Mouse (Mus musculus): ENCODE measurements around the gene Tceanc2. TPM values are rescaled to one million over a fixed set of nuclear protein-coding genes. Genes with fewer than 3 reads are reported as not detected.

Tceanc2 gene
- polyA plus RNA-seq, 1 experiment from 2014 or later, result 19.4 TPM

DNA sequence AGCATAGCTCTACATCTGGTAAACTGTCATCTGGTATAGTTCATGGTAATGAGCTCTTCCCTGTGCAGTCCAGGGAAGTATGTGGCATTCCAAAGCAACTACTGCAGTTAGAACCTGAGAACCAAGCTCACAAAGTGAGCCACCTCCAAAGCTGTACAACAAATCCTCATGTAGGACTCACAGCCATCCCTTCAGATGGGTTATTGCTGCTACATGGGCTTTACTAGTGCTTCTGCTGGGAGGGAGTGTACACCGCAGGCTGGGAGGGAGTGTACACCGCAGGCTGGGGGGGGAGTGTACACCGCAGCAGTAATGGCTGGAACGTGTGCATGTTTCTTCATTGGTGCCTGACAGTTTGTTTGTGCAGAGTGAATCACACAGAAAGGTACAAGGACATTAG lies 4.3 kb upstream of the Tceanc2 start:
- H3K27ac ChIP-seq (ENCODE audit: low read length), result no peak overlapping the region
- no peak overlapping the region for H3K4me2 ChIP-seq (ENCODE audit: low read depth, low read length)
- no peaks in the 10 kb centered on the region for H3K36me3 ChIP-seq (ENCODE audit: control insufficient read depth, insufficient read depth, low read length)
- H3K4me1 ChIP-seq (ENCODE audit: control insufficient read depth, insufficient read depth, low read length), result peaks cover 28% of the 10 kb centered on the region
- no peak for ATAC-seq
- WGBS, result 72% methylated on average over 4 of the region's 4 CpGs
- H3K9me3 ChIP-seq (ENCODE audit: control insufficient read depth, low read length), result no peaks in the 10 kb centered on the region
- H3K9ac ChIP-seq (ENCODE audit: low read depth, low read length), result no peak overlapping the region
- H3K27me3 ChIP-seq (replicated peaks; ENCODE audit: control insufficient read depth, insufficient read depth, low read length), result no peaks in the 10 kb centered on the region
- no peak overlapping the region for H3K4me3 ChIP-seq (ENCODE audit: low read length)

DNA sequence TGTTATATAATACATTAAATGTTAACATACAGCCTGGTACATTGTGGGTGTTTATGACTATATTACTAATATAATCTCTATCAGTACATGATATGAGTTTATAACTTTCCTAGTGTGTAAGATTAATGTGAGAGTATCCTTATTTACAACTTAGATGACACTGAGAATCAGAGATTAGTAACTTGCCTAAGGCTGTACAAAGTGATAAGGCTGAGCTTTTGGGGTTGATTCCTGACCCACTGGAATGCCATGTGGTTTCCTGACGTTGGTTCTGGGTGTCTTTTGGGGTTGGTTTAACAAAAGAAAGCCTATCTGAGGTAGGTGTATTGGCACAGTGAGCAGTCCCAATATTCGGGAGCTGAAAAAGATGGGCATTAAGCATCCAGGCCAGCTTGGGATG lies 3.9 kb upstream of the Tceanc2 start:
- ATAC-seq, result no peak
- H3K9ac ChIP-seq (ENCODE audit: low read depth, low read length), result no peak overlapping the region
- H3K36me3 ChIP-seq (ENCODE audit: control insufficient read depth, insufficient read depth, low read length), result no peaks in the 10 kb centered on the region
- peaks cover 28% of the 10 kb centered on the region for H3K4me1 ChIP-seq (ENCODE audit: control insufficient read depth, insufficient read depth, low read length)
- no peak overlapping the region for H3K4me2 ChIP-seq (ENCODE audit: low read depth, low read length)
- H3K27ac ChIP-seq (ENCODE audit: low read length), result no peak overlapping the region
- H3K9me3 ChIP-seq (ENCODE audit: control insufficient read depth, low read length), result no peaks in the 10 kb centered on the region
- H3K27me3 ChIP-seq (replicated peaks; ENCODE audit: control insufficient read depth, insufficient read depth, low read length), result no peaks in the 10 kb centered on the region
- H3K4me3 ChIP-seq (ENCODE audit: low read length), result no peak overlapping the region
- WGBS, result 56% methylated on average over 2 of the region's 2 CpGs

DNA sequence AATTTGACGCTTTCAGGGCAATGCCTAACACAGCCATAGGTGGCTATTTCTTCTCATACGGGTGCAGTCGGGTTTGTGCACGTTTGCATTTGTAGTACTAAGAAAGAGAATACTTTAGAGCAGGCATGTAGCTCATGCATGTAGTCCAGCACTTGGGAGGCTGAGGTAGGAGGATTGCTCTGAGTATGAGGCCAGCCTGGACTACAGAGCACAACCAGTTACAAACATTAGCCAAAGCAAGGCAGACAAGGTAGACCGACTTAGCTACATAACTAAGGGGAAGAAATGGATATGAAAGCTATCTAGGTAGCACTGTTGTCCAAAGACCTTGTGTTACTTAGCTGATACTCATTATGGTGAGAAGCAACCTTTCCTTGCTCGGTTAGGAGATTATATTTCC lies 3.0 kb upstream of the Tceanc2 start:
- Histone ChIP-seq H3K27me3 (replicated peaks; ENCODE audit: control insufficient read depth, insufficient read depth, low read length) (no peaks in the 10 kb centered on the region), H3K36me3 (ENCODE audit: control insufficient read depth, insufficient read depth, low read length) (no peaks in the 10 kb centered on the region), H3K9ac (ENCODE audit: low read depth, low read length) (no peak overlapping the region), H3K4me3 (ENCODE audit: low read length) (no peak overlapping the region), H3K4me1 (ENCODE audit: control insufficient read depth, insufficient read depth, low read length) (peaks cover 30% of the 10 kb centered on the region), H3K27ac (ENCODE audit: low read length) (no peak overlapping the region), H3K9me3 (ENCODE audit: control insufficient read depth, low read length) (no peaks in the 10 kb centered on the region), H3K4me2 (ENCODE audit: low read depth, low read length) (no peak overlapping the region)
- ATAC-seq, result no peak
- WGBS, result 87% methylated on average over 6 of the region's 6 CpGs

DNA sequence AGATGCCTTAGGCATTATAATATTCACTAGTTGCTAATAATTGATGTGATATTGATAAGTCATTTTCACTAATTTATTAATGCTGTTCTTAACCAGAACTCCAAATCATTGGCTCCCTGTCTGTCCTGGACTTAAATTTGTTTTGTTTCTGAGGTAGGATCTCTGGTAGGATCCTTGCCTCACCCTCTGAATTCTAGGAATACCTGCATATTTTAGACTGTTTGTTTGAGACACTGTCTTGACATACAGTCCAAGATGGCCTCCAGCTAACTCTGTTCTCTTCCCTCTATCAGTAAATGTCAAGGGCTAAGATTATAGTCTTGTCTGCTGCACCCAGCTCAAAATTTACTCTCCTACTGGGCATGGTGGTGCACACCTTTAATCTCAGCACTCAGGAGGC lies 1.8 kb upstream of the Tceanc2 start:
- no peak overlapping the region for H3K4me3 ChIP-seq (ENCODE audit: low read length)
- no peak overlapping the region for H3K4me2 ChIP-seq (ENCODE audit: low read depth, low read length)
- no peaks in the 10 kb centered on the region for H3K27me3 ChIP-seq (replicated peaks; ENCODE audit: control insufficient read depth, insufficient read depth, low read length)
- no peaks in the 10 kb centered on the region for H3K9me3 ChIP-seq (ENCODE audit: control insufficient read depth, low read length)
- H3K27ac ChIP-seq (ENCODE audit: low read length), result no peak overlapping the region
- no peak overlapping the region for H3K9ac ChIP-seq (ENCODE audit: low read depth, low read length)
- ATAC-seq, result no peak
- H3K36me3 ChIP-seq (ENCODE audit: control insufficient read depth, insufficient read depth, low read length), result no peaks in the 10 kb centered on the region
- peaks cover 30% of the 10 kb centered on the region for H3K4me1 ChIP-seq (ENCODE audit: control insufficient read depth, insufficient read depth, low read length)

DNA sequence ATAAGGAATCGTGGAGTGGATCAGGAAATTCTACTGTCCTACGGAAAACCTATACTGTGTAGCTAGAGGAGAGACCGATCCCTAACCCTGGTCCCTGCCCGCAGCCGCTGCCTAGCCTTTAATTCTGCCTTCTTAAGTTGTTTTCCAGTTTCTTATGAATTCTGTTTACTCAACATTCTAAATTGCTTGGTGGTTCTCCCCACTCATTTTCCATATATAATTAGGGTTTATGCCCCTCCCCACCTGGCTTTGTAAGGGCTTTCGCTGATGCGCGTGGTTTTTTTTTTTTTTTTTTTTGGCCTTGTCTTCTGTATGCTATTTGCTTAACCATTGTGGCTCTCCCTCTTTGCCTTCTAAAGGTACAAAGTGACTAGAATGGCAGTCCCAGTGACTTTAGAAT lies 645 bp upstream of the Tceanc2 start:
- whole genome bisulfite sequencing, result 1% methylated on average over 8 of the region's 8 CpGs
- no peak for ATAC-seq
- Histone ChIP-seq H3K27ac (ENCODE audit: low read length) (peak overlapping the region; percentile 100), H3K4me3 (ENCODE audit: low read length) (peak overlapping the region; percentile 99), H3K4me2 (ENCODE audit: low read depth, low read length) (peak overlapping the region; percentile 65), H3K4me1 (ENCODE audit: control insufficient read depth, insufficient read depth, low read length) (peaks cover 30% of the 10 kb centered on the region), H3K9ac (ENCODE audit: low read depth, low read length) (peak overlapping the region; percentile 94), H3K27me3 (replicated peaks; ENCODE audit: control insufficient read depth, insufficient read depth, low read length) (no peaks in the 10 kb centered on the region), H3K36me3 (ENCODE audit: control insufficient read depth, insufficient read depth, low read length) (no peaks in the 10 kb centered on the region), H3K9me3 (ENCODE audit: control insufficient read depth, low read length) (no peaks in the 10 kb centered on the region)

DNA sequence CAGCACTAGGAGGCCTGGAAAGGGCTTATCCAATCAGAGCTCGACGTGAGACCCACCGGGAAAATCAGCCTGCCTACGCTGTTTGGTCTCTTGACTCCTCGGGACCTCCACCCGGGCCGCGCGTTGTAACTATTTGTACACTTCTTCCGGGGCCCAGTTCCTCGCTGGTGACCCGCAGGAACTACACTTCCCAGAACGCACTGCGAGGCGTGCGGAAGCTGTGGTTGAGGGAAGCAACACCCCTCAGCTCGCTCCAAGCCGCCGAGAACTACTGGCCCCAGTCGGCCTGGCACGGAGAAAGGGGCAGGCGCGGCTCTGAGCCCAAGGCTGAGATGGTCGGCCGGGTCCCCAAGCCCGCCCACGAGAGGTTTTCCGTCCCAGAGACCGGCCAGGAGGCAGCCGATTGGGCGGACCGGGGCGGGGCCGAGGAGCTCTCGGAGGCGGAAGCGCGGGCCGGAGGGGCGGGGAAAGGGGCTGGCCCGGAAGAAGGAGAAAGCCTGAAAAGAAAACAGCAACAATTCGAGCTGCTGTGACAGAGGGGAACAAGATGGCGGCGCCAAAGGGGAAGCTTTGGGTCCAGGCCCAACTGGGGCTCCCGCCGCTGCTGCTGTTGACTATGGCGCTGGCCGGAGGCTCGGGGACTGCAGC lies 610 bp downstream of the Tceanc2 start, which contains the start of gene Tmem59:
Gene Tmem59, plus strand, starts transcription at position 218 of the 648 bp plus-strand sequence.
- H3K4me3 ChIP-seq (ENCODE audit: low read length), result peak within 1 kb of the TSS; percentile 99
- H3K4me1 ChIP-seq (ENCODE audit: control insufficient read depth, insufficient read depth, low read length), result peaks cover 30% of the 10 kb centered on the region
- H3K4me2 ChIP-seq (ENCODE audit: low read depth, low read length), result peak within 1 kb of the TSS; percentile 77
- ATAC-seq, result peak; percentile 95
- peak within 1 kb of the TSS; percentile 100 for H3K27ac ChIP-seq (ENCODE audit: low read length)
- H3K27me3 ChIP-seq (replicated peaks; ENCODE audit: control insufficient read depth, insufficient read depth, low read length), result no peaks in the 10 kb centered on the region
- H3K36me3 ChIP-seq (ENCODE audit: control insufficient read depth, insufficient read depth, low read length), result no peaks in the 10 kb centered on the region
- no peaks in the 10 kb centered on the region for H3K9me3 ChIP-seq (ENCODE audit: control insufficient read depth, low read length)
- under 1% methylated on average over 49 of the region's 49 CpGs for WGBS
- peak within 1 kb of the TSS; percentile 94 for H3K9ac ChIP-seq (ENCODE audit: low read depth, low read length)

DNA sequence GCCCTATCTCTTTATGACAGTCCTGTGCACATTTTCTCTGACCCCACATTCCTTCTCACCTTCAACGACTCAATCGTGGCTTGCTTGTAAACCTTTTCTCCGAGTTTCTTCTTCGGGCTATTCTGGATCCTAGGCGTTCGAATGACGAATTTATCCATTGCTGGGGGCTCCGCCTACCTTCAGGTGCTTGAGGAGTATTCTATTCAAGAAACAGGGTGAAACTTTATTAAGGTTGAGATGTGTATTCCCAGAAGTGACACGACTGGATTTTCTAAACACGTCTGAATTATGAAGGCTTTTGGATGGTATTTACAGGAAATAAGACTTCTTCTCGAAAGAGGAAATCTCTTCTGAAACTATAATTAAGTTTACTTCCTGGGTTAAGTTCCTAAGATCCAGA lies 1.4 kb downstream of the Tceanc2 start:
- Histone ChIP-seq H3K4me1 (ENCODE audit: control insufficient read depth, insufficient read depth, low read length) (peaks cover 24% of the 10 kb centered on the region), H3K9ac (ENCODE audit: low read depth, low read length) (peak overlapping the region; percentile 94), H3K27ac (ENCODE audit: low read length) (peak overlapping the region; percentile 100), H3K4me2 (ENCODE audit: low read depth, low read length) (peak overlapping the region; percentile 77), H3K27me3 (replicated peaks; ENCODE audit: control insufficient read depth, insufficient read depth, low read length) (no peaks in the 10 kb centered on the region), H3K9me3 (ENCODE audit: control insufficient read depth, low read length) (no peaks in the 10 kb centered on the region), H3K36me3 (ENCODE audit: control insufficient read depth, insufficient read depth, low read length) (no peaks in the 10 kb centered on the region), H3K4me3 (ENCODE audit: low read length) (peak overlapping the region; percentile 99)
- WGBS, result 27% methylated on average over 11 of the region's 11 CpGs
- no peak for ATAC-seq

DNA sequence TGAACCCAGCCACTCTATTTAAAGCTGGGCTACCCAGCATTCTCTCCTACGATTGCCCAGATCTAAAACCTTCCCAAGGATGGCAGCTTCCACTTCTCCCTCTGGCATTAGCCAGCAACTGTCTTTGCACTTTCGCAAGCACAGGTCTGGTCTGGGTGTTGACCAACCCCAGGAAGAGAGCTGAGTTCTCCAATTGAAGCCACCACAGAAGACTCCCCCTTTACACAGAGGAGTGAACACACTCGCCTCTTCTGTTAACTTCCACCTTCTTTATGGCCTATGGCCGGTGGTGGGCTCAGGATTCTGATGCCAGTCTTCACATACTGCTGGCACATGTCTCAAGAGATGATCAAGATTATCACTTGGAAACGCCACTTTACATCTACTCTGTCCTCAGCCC lies 11.1 kb downstream of the Tceanc2 start:
- Histone ChIP-seq H3K4me1 (ENCODE audit: control insufficient read depth, insufficient read depth, low read length) (no peaks in the 10 kb centered on the region), H3K4me3 (ENCODE audit: low read length) (no peak overlapping the region), H3K27me3 (replicated peaks; ENCODE audit: control insufficient read depth, insufficient read depth, low read length) (no peaks in the 10 kb centered on the region), H3K9me3 (ENCODE audit: control insufficient read depth, low read length) (no peaks in the 10 kb centered on the region), H3K36me3 (ENCODE audit: control insufficient read depth, insufficient read depth, low read length) (0 out of 2 replicates have a peak, but pooled peaks cover 3% of the 10 kb centered on the region), H3K9ac (ENCODE audit: low read depth, low read length) (no peak overlapping the region), H3K4me2 (ENCODE audit: low read depth, low read length) (no peak overlapping the region), H3K27ac (ENCODE audit: low read length) (no peak overlapping the region)
- no peak for ATAC-seq
- whole genome bisulfite sequencing, result 85% methylated on average over 5 of the region's 5 CpGs

DNA sequence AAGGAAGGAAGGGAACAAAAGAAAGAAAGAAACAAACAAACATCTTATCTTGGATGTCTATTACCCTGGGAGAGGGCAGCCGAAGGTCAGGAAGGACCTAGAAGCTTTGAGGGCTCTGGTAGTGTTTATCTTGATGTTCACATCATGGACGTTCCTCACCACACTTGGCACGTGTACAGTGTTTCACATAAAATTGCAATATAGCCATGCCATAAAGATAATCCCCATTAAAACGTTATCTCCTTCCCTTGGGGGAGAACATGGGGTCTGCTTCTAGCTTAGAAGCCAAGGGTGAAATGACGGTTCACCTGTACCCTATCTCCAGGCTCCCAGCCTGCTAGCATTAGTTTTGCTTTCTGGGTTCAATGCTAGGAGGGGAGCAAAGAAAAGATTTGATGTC lies 12.2 kb downstream of the Tceanc2 start:
- H3K36me3 ChIP-seq (ENCODE audit: control insufficient read depth, insufficient read depth, low read length), result 0 out of 2 replicates have a peak, but pooled peaks cover 3% of the 10 kb centered on the region
- no peaks in the 10 kb centered on the region for H3K4me1 ChIP-seq (ENCODE audit: control insufficient read depth, insufficient read depth, low read length)
- no peak overlapping the region for H3K27ac ChIP-seq (ENCODE audit: low read length)
- no peak for ATAC-seq
- H3K9me3 ChIP-seq (ENCODE audit: control insufficient read depth, low read length), result no peaks in the 10 kb centered on the region
- no peaks in the 10 kb centered on the region for H3K27me3 ChIP-seq (replicated peaks; ENCODE audit: control insufficient read depth, insufficient read depth, low read length)
- H3K4me2 ChIP-seq (ENCODE audit: low read depth, low read length), result no peak overlapping the region
- no peak overlapping the region for H3K4me3 ChIP-seq (ENCODE audit: low read length)
- 59% methylated on average over 5 of the region's 5 CpGs for WGBS
- H3K9ac ChIP-seq (ENCODE audit: low read depth, low read length), result no peak overlapping the region

All from intestine, embryonic 16.5 days (tissue).